Mouse (Mus musculus) ovary, postnatal 14 days (tissue): Measurements from ENCODE around the gene Ccdc88a.
"Not testable (repeated sequence)": the region's sequence is repeated elsewhere in the genome, so short reads cannot be mapped to it uniquely, and the experiment has no call there.

Experiments
- DNase-seq: peaks from one replicate; pipeline ENCODE4 v3.0.0; 2022; ENCODE audit warnings: low spot score

Gene Ccdc88a

DNA sequence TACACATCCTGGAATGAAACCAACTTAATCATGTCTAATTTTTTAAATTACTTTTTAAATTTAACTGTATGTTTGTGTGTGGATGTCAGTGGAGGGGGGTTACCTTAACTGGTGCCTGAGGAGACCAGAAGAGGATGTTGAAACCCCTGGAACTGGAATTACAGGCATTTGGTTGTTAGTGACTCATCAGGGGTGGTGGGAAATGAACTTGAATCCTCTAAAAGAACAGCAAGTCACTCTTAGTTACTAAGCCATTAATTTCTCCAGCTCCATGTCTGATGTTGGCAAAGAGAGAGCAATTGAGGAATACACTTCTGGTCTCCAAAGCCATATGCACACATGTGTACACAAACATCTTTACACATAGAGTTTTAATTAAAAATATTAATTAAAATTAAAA lies 101.2 kb downstream of the Ccdc88a start:
- DNase-seq = no peak

- DNase-seq = no peak
These were observed 119.7 kb downstream of the Ccdc88a start for GRCm38 (mm10) chr11:29493135-29493534.

DNA sequence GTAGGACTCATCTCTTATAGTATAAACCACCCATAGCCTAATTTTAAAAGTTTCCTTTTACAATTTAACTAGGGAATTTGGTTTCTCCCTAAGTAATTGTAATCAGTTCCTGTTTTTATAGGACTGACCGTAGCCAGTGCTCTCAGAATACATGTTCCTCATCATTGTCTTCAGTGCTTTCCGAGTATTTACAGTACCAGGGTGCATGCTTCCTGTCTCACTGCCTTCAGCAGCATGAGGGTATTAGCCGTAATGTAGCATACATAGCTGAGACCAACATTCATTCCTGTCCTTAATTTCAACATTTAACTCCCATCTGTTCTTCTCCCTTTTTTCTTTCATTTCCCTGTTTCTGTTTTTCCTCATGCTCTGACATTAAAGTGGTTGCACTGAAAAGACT lies 123.5 kb downstream of the Ccdc88a start:
- no peak for DNase-seq

DNA sequence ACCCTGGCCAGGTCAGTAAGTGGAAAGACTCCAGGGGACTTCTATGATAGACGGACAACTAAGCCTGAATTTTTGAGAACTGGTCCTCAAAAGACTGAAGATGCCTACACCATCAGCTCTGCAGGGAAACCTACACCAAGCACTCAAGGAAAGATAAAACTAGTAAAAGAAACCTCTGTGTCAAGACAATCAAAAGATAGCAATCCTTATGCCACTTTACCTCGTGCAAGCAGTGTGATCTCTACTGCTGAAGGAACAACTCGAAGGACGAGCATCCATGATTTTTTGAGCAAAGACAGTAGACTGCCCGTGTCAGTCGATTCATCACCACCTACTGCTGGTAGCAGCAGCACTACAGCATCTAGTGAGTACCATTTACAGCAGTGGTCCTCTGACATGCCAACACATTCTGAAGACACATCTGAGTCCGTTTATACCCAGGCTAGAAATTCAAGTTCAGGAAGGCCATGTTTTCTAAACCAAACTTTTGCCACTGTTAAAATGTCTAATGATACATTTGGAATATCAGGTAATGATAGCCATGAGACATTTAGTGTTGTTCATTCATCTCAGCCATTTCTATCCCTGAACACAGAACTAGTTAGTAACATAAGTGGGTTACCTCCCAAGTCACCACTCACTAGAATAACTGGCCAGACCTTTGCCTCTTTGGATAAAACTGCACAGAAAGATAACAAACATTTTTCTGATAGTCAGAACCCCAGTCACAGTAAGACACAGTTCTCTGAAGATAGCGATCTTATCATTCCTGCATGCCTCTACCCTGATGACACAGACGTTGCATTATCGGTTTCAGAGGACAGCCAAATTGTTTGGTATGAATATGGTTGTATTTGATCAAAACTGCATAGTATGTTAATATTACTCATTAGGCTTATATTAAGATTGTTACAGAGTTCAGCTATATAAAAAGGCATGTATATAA lies 130.8 kb downstream of the Ccdc88a start:
- no peak for DNase-seq

DNA sequence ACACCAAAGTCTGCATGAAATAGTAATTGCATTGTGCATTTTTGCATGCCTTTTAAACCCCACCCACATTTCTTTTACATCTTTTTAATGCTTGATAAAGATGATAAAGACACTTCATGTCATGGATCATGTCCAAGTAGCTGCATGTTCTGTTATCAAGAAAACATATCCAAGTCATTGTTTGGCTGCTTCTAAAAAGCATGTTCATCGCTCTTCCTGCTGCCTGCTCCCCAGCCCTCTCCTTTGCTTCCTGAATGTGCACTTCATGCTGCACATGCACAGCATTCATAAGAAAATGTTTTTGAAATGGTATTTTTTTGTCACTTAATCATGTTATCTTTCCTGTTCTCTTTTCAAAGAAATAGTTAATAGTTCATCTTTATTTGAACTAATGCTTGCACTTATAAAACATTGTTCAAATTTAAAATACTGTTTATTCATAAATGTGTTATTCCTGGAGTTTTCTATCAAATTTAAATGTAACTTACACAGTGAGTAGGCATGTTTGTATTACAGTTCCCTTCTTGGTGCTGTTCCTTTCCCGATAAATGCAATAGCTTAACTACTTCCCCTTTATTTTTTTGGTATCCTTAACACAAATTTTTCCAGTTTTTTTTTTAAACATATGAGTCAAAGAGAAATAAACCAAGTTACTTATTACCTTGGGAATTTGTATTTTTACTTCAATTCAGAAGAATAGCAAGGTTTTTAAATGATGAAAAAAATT lies 131.6 kb downstream of the Ccdc88a start:
- no peak for DNase-seq

GRCm38 (mm10) chr11:29509421-29509820 lies 136.0 kb downstream of the Ccdc88a start:
- no peak for DNase-seq

DNA sequence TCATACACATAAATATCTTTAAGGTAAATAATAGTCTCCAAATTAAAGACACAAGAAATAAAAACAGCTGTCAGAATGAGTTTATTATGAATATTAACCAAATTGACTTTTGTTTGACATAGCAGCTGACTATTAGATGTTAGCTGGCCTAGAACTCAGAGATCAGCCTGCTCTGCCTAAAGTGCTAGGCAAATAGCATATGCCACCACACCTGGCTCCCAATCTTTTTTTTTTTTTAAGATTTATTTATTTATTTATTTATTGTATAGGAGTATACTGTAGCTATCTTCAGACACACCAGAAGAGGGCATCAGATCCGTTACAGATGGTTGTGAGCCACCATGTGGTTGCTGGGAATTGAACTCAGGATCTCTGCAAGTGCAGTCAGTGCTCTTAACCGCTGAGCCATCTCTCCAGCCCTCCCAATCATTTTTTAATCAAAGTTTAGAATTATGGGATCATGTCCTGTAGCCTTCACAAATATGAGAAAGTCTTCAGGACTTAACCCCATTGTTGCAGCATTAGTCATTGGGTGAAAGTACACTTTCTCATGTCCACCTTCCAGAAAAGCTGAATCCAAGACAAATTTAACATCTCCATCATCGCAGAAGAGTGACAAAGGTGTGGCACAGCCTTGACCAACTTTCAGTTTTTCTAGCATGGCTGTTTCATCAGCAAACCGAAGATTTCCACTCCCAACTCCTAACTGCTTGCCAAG lies 139.5 kb downstream of the Ccdc88a start:
- no peak for DNase-seq

GRCm38 (mm10) chr11:29514325-29514681 lies 140.8 kb downstream of the Ccdc88a start:
- DNase-seq = no peak

DNA sequence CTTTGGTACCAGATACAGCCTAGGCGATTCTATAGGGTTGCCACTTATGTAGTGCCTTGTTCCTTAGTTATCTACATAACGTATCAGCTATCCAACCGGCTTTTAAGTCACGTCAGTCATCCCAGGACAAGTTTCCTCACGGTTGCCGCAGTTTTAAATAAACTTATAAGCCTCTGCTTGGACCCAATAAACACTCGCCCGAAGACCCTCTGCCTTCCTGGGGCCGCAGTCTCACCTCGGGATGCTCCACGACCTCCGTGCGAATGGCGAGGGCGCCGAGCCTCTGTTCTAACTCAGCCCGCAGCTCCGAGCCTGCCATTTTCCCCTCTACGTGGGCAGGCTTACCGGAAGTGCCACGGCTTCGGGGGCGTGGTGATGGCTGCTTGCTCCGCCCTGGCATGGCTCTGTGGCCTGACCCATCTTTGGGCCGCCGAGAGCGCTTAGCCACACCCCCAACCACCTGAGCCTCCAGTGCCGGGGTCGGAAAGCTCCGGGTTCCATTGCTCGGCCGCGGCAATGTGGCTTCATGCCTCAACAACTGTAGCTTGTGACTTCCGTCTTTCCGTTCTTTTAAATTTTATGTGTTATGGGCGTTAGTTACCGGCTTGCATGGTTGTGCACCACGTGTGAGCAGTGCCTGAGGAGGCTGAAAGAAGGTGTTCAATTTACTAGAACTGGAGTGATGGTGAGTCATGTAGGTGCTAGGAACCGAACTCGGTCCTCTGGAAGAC lies 141.4 kb downstream of the Ccdc88a start, which contains the start of gene Prorsd1:
Prorsd1 (minus strand) TSS at position 352 of the 731 bp plus-strand sequence.
- peak; percentile 81 for DNase-seq

DNA sequence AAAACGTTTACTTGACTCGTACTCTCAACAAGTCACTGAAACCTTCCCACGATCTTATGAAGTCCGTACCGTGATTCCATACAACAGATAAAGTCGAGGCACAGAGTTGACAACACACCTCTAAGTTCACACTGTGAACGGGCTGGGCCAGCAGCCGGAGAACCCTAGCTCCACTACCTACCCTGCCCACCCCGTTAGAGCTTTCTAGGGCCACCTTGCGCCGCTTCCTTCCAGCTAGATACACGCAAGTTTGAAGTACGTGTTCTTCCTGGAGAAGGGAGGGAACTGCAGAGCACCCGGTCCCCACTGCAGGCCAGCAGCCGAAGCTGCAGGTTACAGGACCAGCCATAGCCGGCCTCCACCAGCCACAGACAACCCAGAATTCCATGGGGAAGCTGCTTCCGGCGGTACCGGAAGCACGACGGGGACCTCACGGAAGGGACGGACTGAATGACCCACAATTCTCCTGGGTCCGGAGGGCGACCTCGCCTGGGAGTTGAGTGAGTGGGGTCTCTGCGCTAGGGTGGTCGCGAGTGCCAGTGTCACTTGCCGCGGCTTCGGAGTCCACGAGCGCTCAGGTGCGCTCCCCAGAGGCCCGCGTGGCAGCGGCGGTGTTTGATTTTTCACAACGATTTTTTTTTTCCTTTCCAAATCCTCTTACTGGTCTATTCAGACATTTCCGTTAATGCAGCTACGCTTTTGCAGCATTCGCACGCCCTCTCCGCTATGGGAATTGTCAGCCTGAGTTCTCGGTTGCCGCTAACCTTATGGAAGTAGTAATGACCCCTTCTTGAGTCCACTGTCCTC lies 152.7 kb downstream of the Ccdc88a start, which contains the start of gene Mtif2:
Mtif2 (plus strand) TSS at position 421 of the 807 bp plus-strand sequence.
- DNase-seq = peak; percentile 57

GRCm38 (mm10) chr11:29538201-29538600 lies 164.7 kb downstream of the Ccdc88a start:
- no peak for DNase-seq

DNA sequence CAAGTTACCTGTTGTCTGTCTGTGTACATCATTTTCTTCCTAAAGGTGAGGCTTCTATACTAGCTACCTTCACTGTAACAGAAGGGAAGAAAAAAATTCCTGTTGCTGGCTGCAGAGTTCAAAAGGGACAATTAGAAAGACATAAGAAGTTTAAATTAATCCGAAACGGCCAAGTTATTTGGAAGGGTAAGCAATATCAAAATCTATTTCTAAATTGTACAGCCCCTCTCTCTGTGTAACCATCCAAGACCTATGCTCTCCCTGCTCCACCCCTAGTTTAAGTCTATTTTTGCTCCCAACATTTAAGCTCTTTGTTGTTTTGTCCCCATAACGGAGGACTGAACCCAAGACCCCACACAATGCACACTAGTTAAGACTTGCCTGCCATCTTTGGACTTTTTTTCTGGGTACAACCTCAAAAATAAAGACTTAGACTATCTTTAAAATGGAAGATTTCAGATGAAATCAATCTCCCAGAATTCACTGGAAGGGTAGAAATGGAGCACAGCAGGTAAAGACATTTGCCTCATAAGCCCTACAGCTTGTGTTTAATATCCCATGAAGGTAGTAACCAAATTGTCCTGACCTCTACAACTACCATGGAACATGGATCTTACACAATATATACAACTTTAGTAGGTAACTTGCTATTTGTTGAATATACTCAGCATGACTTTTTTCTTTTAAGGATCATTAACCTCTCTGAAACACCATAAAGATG lies 170.9 kb downstream of the Ccdc88a start:
- DNase-seq = no peak

DNA sequence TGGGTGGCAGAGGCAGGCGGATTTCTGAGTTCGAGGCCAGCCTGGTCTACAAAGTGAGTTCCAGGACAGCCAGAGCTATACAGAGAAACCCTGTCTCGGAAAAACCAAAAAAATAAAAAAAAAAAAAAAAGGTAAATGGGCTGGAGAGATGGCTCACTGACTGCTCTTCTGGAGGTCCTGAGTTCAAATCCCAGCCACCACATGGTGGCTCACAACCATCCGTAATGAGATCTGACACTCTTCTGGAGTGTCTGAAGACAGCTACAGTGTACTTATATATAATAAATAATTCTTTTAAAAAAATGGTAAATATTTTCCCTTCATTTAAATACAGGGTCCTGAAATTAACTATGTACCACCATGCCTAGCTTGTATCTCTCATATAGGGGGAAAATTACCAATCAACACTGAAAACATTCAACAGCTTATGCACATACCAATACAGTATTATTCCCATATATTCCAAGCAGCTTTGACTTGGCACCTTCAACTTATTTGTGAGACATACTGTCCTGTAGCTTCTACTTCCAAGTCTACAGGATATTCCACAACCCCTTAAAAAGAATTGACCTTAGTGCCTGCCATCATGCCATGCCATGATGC lies 171.8 kb downstream of the Ccdc88a start:
- not testable (repeated sequence) for DNase-seq

- DNase-seq = not testable (repeated sequence)
These were observed 172.8 kb downstream of the Ccdc88a start for GRCm38 (mm10) chr11:29546297-29546696.

DNA sequence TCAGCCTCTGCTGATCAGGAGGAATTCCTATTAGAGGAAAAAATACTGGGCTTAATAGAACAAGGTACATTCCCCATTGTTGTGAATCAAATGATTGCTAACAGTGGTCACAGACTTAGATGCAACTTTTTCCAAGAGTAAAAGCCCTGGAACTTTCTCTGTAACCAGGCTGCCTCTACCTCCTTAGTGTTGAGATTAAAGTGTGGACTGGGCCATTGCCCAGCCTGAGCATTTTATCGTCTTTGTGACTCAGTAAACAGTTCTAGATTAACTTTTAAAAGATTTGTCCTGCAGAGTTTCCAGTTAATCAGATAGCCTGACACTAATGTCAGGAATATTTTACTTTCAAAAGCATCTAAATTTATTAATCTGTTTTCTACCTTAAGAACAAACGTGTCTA lies 173.3 kb downstream of the Ccdc88a start:
- no peak for DNase-seq

- no peak for DNase-seq
These were observed 173.8 kb downstream of the Ccdc88a start for GRCm38 (mm10) chr11:29547249-29547751.

DNA sequence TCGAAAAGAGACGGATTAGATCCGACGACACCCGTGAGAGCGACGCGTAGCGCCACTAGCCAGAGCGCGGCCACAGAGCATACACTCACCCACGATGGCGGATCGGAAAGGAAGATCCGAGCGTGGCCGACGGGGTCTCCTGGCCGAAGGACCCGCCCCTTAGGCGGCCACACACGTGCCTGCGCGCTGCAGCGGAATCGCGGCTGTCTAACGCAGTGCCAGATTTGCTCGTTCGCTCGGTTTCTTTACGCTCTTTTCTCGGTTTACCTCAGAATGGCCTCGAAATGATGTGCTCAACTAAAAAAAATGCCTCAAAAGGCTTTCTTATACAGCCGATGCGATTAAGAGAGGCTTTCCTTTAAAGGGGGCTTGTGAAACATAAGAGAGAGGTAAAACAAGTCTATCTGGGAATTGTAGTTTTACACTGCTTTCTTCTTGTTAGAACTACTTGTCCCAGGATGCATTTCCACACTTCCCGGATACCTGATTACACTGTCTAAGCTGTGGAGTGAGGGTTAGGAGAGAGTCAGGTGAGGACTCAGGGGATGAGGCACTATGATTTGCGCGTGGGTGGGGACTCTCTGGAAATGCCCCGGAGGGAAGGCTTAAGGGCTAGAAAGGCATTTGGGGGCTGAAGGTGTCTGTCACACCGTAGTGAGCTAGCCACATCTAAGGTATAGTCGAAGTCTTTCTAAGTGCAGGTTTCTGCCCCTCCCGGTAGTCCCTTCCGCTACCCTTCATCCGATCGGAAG lies 174.5 kb downstream of the Ccdc88a start, which contains the start of the genes Clhc1 and Rps27a:
Clhc1 (plus strand) TSS at position 199 of the 752 bp plus-strand sequence.
Rps27a (minus strand) TSS at position 358 of the 752 bp plus-strand sequence.
- peak; percentile 96 for DNase-seq
